Mouse (Mus musculus) heart, embryonic 10.5 days (tissue): ENCODE measurements at regions not wholly inside any gene's neighbourhood (a gene's known extent, or its start where the extent isn't known, plus 50 kb on each side); places are given as distances from the start of the nearest gene placed in this dataset.
"Not testable (repeated sequence)": the region's sequence is repeated elsewhere in the genome, so short reads cannot be mapped to it uniquely, and the experiment has no call there.

Source experiments
- DNase-seq: peaks from one replicate; pipeline ENCODE4 v3.0.0-alpha.2; 2017; ENCODE audit warnings: low spot score
- H3K27ac ChIP-seq: fragments of 300-500 bp; sonication (generic); 2 replicates; pipeline ENCODE4 v1.5.1; 2016; ENCODE audit warnings: mild to moderate bottlenecking
- H3K27me3 ChIP-seq: fragments of 300-500 bp; sonication (generic); 2 replicates; pipeline ENCODE4 v1.6.1; 2016; ENCODE audit warnings: mild to moderate bottlenecking; ENCODE audit not compliant: poor library complexity, insufficient read depth, severe bottlenecking
- H3K36me3 ChIP-seq: fragments of 300-500 bp; sonication (generic); 2 replicates; pipeline ENCODE4 v1.6.1; 2016; ENCODE audit warnings: mild to moderate bottlenecking, moderate library complexity
- H3K4me1 ChIP-seq: fragments of 300-500 bp; sonication (generic); 2 replicates; pipeline ENCODE4 v1.6.1; 2016; ENCODE audit warnings: mild to moderate bottlenecking
- H3K4me3 ChIP-seq: fragments of 300-500 bp; sonication (generic); 2 replicates; pipeline ENCODE4 v1.5.1; 2016; ENCODE audit warnings: mild to moderate bottlenecking, moderate library complexity
- H3K9me3 ChIP-seq: fragments of 300-500 bp; sonication (generic); 2 replicates; pipeline ENCODE4 v1.6.1; 2016; ENCODE audit warnings: mild to moderate bottlenecking, moderate library complexity
- WGBS: fragments of 180-500 bp; shearing (Covaris S2); methylation state at CpG from one replicate; pipeline ENCODE4 v1.1.7; 2016; 5-methylcytosine and 5-hydroxymethylcytosine counted together

DNA sequence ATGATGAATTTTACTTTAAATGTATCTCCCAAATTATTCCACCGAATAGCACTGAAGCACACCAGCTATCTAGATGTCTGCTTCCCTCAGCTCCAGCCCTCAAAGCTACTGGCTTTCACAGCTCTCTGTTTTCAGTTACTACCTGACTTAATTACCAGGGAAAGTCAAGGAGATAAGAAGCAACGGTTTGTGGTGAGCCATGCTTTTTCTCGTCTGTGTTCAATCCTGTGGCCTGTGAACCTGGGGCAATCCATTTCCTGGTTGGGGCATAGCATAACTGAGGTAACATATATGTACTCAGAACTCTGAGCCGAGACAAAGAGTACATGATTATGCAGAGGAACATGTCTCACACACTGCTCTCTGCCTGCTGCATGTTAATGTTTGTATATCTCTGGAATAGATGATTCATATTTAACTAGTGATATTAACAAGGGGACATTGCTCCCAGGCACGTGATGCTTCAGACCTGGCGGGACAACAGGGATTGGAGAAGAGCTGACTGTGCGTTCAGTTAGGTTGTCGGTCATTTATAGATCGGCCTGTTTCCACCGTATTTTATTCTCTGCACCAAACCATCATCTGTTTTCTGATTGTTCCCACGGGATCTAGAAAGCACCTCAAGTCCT, 453.3 kb downstream of the Dad1 start:
- Histone ChIP-seq H3K4me3 (no peak overlapping the region), H3K4me1 (peaks cover 2% of the 10 kb centered on the region; the same call in 1 of the 2 replicates), H3K27ac (no peak overlapping the region), H3K9me3 (no peaks in the 10 kb centered on the region), H3K36me3 (no peaks in the 10 kb centered on the region), H3K27me3 (no peaks in the 10 kb centered on the region)
- 73% methylated on average over 11 of the region's 11 CpGs for WGBS
- no peak for DNase-seq

DNA sequence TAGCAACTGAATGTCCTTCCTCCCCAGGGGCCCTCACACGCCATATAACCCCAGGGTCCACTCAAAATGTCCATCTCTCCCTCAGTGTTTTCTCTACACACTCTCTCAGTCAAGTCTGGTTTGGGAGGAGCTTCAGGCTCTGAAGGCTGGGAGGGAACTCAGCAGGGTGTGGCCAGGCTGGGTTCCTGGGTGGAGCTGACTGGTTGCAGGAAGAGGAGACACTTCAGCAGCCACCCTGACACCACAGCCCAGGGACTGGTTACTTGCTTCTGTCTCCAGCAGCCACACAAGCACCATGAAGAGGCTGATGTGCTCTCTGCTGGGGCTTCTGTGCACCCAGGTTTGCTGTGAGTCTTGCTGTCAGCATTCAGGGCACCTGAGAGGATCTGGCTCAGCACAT, 458.7 kb downstream of the Dad1 start:
- H3K4me3 ChIP-seq, H3K36me3 ChIP-seq: not testable (repeated sequence)

DNA sequence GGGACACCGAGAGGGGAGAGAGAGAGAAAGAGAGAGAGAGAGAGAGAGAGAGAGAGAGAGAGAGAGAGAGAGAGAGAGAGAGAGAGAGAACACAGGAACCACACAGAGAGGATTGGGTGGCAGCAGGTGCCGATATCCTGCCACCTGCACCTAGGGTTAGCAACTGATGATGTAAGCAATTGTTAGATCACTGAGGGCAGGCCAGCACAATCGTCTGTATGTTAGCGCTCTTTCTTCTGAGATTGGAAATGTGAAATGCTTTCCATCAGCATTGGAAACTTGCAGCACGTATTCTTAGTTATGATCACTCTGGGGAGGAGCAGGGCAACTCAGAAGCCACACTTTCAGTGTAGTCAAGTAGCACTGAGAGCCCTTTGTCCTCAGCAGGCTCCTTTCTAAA, 459.4 kb downstream of the Dad1 start:
- DNase-seq = no peak
- Histone ChIP-seq H3K27me3 (no peaks in the 10 kb centered on the region), H3K27ac (no peak overlapping the region), H3K4me1 (peaks cover 8% of the 10 kb centered on the region; the same call in 1 of the 2 replicates), H3K36me3 (no peaks in the 10 kb centered on the region), H3K9me3 (no peaks in the 10 kb centered on the region), H3K4me3 (no peak overlapping the region)
- WGBS = 83% methylated on average over 5 of the region's 5 CpGs

More for the DNA sequence above, 458.7 kb downstream of the Dad1 start:
- H3K27me3 ChIP-seq, H3K9me3 ChIP-seq, H3K4me1 ChIP-seq, H3K27ac ChIP-seq, DNase-seq: not testable (repeated sequence)
- 66% methylated on average over 1 of the region's 1 CpGs for WGBS

DNA sequence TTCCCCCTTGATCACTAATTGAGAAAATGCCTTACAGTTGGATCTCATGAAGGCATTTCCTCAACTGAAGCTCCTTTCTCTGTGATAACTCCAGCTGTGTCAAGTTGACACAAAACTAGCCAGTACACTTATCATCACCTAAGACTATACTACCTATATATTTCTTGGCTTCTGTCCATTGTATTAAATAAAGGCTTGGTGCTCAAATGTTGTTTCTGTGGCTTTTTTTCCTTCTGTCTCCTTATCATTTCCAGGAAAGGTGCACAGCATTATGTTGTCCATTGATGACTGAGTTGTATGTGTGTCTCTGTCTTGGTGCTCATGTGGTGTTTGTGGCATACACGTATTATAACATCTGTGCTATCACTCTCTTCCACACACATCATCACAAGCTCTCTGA, 461.5 kb downstream of the Dad1 start:
- DNase-seq, H3K36me3 ChIP-seq, H3K27ac ChIP-seq, H3K9me3 ChIP-seq, H3K4me1 ChIP-seq, H3K27me3 ChIP-seq, H3K4me3 ChIP-seq: not testable (repeated sequence)
- 75% methylated on average over 1 of the region's 1 CpGs for WGBS

DNA sequence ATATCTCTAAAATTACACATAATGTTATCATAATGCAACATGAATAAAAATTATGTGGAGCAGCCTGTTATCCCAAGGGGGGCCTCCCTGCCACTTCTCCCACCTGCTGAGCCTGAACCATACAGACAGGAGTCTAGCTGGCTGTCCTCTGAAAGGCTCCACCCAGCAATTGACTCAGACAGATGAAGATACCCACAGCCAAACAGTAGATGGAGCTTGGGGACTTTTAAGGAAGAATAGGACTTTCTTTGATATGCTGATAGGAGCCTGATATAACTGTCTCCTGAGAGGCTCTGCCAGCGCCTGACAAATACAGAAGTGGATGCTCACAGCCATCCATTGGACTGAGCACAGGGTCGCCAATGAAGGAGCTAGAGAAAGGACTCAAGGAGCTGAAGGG, 468.4 kb downstream of the Dad1 start:
- not testable (repeated sequence) for H3K4me1 ChIP-seq, DNase-seq, H3K4me3 ChIP-seq, H3K27ac ChIP-seq, H3K36me3 ChIP-seq, H3K9me3 ChIP-seq, H3K27me3 ChIP-seq
- 79% methylated on average over 2 of the region's 2 CpGs for WGBS

DNA sequence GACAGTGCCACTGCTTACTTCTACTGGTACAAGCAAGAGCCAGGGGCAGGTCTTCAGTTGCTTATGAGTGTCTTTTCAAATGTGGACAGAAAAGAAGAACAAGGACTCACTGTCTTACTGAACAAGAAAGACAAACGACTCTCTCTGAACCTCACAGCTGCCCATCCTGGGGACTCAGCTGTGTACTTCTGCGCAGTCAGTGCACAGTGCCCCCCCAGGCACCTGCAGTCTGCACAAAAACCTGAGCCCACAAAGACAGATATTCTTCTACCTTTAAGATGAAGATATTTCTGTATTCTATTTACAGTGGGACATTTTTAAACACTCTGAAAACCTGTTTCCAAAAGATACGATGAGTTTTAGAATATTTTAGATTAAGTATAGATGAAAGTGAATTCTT, 476.5 kb downstream of the Dad1 start:
- Histone ChIP-seq H3K4me1 (no peaks in the 10 kb centered on the region), H3K4me3 (no peak overlapping the region), H3K27me3 (no peaks in the 10 kb centered on the region), H3K36me3 (no peaks in the 10 kb centered on the region), H3K27ac (no peak overlapping the region), H3K9me3 (no peaks in the 10 kb centered on the region)
- DNase-seq = no peak
- 75% methylated on average over 3 of the region's 3 CpGs for WGBS

DNA sequence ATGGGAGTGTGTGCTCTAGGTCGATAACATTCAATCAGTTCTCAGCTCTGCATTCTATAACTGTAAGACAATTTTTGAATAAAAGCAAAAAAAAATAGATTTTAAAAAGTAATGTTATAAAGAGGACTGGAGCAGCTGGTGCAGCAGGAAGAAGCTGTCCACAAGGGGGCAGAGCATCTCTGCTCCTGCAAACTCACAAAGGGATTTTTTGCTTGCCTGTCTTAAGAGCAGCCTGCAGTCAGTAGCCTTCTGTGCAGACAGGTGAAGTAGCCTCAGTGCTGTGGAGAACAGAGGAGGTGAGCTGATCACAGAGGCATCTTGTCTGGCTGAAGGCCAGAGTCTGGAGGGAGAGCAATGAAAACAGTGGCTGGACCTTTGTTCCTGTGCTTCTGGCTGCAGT, 477.2 kb downstream of the Dad1 start:
- not testable (repeated sequence) for DNase-seq, H3K36me3 ChIP-seq
- WGBS = 40% methylated on average over 1 of the region's 1 CpGs

DNA sequence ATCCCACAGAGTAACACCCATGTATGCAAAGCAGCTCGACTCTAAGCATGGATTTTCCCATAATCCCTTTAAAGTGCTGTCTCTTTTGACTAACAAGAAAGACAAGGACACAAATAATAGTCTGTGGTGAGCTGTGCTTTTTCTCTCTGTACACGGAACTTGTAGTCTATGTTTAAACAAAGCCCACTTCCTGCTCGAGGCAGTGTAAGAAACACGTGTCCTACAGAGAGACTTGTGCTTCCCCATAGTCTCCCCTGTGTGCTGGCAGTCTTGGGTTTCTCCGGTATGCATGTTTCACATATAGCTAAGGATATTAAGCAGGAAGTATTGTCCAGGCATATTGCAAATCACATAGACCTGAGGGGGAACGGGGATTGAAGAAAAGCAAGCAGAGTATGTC, 487.4 kb downstream of the Dad1 start:
- not testable (repeated sequence) for H3K4me3 ChIP-seq, DNase-seq, H3K9me3 ChIP-seq, H3K27me3 ChIP-seq, H3K36me3 ChIP-seq, H3K4me1 ChIP-seq, H3K27ac ChIP-seq
- 75% methylated on average over 6 of the region's 6 CpGs for WGBS

More for the DNA sequence above, 477.2 kb downstream of the Dad1 start:
- not testable (repeated sequence) for H3K27ac ChIP-seq, H3K27me3 ChIP-seq, H3K4me1 ChIP-seq, H3K4me3 ChIP-seq, H3K9me3 ChIP-seq

DNA sequence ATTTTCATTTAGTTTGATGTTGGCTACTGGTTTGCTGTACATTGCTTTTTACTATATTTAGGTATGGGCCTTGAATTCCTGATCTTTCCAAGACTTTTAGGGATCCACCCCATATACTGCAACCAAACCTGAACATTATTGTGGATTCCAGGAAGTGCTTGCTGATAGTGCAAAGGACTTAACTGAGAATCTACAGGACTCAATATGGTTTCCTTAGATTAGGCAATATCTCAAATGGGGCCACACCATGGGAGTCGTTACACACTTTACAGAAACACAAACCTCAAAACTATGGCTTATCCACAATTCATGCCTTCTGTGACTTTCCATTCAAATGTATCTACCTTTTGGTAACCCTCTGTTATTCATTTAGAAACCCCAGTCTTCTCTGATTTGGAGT, 488.0 kb downstream of the Dad1 start:
- not testable (repeated sequence) for H3K27ac ChIP-seq, DNase-seq, H3K36me3 ChIP-seq, H3K4me1 ChIP-seq, H3K4me3 ChIP-seq, H3K27me3 ChIP-seq, H3K9me3 ChIP-seq
- 52% methylated on average over 1 of the region's 1 CpGs for WGBS

DNA sequence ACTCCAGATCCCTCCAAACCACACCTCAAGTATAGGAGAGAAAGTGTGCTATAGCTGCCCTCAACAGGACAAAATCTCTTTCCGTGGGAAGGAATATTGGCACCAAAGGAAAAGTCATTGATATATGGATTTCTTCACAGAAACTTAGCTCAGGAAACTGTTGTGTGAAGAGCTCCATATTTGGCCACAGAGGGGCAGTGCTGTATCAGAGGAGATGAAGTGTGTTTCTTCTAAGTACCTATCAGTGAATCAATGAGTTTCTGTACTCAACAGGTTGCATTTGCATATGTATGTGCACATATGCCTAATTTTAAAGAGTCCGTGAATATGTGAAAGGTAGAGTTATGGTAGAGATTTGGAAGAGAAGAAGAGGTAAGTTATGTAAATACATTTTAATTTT, 493.3 kb downstream of the Dad1 start:
- H3K36me3 ChIP-seq, H3K4me1 ChIP-seq, DNase-seq, H3K27me3 ChIP-seq, H3K27ac ChIP-seq, H3K9me3 ChIP-seq, H3K4me3 ChIP-seq: not testable (repeated sequence)
- 64% methylated on average over 2 of the region's 2 CpGs for WGBS

DNA sequence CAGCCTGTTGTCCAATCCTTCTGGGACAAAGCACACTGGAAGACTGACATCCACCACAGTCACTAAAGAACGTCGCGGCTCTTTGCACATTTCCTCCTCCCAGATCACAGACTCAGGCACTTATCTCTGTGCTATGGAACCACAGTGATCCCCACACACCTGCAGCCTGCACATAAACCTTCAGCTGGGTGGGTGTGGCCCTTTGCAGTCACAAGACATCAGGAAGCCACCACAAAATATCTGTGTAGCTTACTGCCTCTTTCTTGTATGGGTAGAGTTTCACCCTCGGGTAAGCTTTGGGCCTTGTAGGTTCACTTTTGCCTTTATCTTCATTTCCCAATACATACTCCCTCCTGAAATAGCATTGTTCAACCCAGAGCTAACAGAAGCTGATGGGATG, 496.1 kb downstream of the Dad1 start:
- not testable (repeated sequence) for DNase-seq, H3K4me3 ChIP-seq, H3K27me3 ChIP-seq, H3K27ac ChIP-seq, H3K4me1 ChIP-seq, H3K36me3 ChIP-seq, H3K9me3 ChIP-seq
- 63% methylated on average over 4 of the region's 4 CpGs for WGBS

DNA sequence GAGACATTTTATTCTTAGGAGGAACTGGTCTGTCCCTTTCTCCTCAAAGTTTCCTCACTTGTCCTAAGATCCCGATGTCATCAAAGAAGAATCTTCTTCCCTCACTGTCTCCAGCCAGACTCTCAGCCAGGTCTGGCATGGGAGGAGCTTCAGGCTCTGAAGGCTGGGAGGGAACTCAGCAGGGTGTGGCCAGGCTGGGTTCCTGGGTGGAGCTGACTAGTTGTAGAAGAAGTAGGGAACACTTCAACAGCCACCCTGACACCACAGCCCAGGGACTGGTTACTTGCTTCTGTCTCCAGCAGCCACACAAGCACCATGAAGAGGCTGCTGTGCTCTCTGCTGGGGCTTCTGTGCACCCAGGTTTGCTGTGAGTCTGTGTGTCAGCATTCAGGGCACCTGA, 496.8 kb downstream of the Dad1 start:
- not testable (repeated sequence) for H3K27ac ChIP-seq, H3K4me3 ChIP-seq, DNase-seq, H3K4me1 ChIP-seq, H3K36me3 ChIP-seq, H3K27me3 ChIP-seq, H3K9me3 ChIP-seq
- WGBS = no CpG with 5 or more reads among the region's 1 CpGs

DNA sequence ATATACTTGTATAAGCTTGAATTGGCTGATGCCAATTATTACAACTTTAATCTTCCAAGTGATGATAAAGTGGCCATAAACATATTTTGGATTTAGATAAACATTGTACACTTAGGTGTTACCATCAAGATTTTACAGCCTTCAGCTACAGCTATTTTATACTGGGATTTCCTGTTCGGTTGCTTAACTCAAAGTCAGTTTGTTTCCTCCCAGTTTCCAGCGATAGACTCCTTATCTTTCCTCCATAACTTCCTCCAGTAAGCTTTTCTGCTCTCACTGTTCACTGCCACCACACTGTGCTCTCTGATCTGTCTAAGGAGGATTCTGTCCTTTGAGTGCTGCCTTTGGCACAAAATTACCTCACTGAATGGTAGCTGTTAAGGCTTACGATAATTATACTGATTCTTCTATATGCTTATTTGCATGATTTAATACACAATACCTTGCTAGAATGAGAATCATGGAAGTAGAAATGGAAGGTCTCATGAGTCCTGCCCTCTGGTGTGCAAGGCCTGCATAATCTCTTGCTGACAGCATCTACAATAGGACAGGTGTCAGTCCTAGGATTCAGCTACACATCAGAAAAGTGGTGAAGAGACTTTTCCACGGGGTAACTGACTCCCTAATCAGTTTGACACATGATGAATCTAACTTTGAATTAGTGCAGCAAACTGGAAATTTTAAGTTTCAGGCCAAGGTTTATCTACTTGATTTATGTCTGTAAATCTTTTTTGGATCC, 503.0 kb downstream of the Dad1 start:
- H3K36me3 ChIP-seq = no peaks in the 10 kb centered on the region
- H3K27ac ChIP-seq = no peak overlapping the region
- no peaks in the 10 kb centered on the region for H3K9me3 ChIP-seq
- 50% methylated on average over 4 of the region's 4 CpGs for WGBS
- no peak overlapping the region for H3K4me3 ChIP-seq
- no peaks in the 10 kb centered on the region for H3K4me1 ChIP-seq
- no peaks in the 10 kb centered on the region for H3K27me3 ChIP-seq
- no peak for DNase-seq

DNA sequence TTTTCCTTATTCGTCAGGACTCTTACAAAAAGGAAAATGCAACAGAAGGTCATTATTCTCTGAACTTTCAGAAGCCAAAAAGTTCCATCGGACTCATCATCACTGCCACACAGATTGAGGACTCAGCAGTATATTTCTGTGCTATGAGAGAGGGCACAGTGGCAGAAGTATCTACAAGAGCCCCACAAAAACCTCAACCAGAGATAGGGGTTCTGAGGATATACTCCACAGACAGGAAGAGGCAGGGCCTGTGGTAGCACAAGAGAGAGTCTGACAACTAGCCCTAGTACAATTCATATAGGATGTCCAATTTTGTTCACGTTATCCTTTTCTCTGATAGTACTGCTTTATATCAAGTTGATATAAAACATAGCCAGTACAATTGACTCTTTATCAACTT, 510.4 kb downstream of the Dad1 start:
- WGBS = 75% methylated on average over 3 of the region's 3 CpGs
- not testable (repeated sequence) for DNase-seq, H3K27me3 ChIP-seq, H3K36me3 ChIP-seq, H3K4me3 ChIP-seq, H3K4me1 ChIP-seq, H3K9me3 ChIP-seq, H3K27ac ChIP-seq
